Mouse (Mus musculus): Measurements from ENCODE around the gene Tnpo1. TPM values are rescaled to one million over a fixed set of nuclear protein-coding genes. Genes with fewer than 3 reads are reported as not detected.

Tnpo1 gene
- polyA plus RNA-seq (2012; rRNA removed) = 42.4 and 43.3 TPM in 2 replicates

DNA sequence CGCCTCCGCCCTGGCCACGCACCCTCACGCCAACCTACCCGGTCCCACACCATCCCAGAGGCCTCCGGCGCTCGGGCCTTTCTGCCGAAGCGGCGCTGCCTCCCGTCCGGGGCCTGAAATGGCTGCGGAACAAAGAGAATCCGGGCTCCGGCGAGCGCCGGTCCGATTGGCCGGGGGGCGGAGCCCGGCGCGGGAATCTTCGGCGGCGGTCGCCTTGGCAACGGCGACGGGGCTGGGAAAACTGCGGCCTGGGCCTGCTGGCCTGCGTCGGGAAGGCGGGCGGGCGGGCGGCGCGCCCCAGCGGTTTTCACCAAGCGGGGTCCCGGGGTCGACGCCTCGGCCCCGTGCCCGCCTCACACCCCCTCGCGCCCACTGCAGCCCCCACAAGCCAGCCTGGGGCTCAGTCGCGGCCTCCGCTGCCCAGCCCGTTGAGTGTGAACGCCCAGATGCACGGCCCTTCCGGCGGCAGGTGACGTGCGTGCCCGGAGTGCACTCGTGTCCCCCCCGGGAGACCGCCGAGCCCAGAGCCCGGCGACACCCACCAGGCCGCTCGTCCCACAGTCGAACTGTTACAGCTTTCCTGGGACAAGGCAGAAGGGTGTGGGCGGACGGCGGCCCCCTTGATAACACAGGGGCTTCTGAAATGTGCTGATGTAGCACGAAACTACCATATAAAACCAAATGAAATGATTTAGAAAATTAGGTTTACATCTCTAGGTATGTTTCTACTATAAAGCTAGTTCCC, at the start of gene Tnpo1:
Gene Tnpo1 (minus strand): TSS at position 172 of the 745 bp plus-strand sequence.
- no peak for DNase-seq (ENCODE audit: low read depth)

DNA sequence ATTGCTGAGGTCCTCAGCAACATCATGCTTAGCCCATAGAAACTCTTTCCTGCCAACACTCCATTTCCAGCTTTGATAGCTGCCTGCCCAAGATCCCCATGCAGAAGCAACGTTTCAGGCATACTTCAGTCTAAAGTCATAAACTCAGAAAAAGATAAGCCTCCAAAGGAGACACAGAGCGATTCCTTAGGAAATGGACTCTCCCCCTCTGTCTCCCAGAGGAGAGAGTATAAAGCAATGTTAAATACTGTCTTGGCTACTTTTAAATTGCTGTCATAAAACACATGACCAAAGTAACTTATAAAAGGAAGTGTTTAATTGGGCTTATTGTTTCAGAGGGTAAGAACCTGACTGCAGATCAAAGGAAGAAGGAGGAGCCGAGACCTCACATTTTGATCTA, 45.9 kb upstream of the Tnpo1 start:
- no peak for DNase-seq (ENCODE audit: low read depth)

DNA sequence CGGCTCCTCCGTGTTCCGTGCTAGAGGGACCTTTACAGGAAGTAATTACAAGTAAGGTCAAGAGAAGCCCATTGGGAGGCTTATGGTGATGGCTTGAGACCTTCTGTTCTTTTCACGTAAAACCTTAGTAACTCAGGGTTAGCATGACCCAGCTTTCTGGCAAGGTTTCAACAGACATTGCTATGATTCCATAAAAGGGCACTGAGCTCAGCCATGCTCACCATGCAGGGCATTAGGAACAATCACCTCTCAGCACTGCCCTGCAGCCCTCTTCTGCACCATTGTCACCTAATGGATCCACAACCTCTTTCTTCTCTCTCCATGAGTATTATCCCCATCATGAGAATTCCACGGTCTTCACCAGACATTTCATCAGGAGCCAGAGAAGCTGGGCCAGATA, 45.5 kb upstream of the Tnpo1 start:
- DNase-seq (ENCODE audit: low read depth) = no peak

DNA sequence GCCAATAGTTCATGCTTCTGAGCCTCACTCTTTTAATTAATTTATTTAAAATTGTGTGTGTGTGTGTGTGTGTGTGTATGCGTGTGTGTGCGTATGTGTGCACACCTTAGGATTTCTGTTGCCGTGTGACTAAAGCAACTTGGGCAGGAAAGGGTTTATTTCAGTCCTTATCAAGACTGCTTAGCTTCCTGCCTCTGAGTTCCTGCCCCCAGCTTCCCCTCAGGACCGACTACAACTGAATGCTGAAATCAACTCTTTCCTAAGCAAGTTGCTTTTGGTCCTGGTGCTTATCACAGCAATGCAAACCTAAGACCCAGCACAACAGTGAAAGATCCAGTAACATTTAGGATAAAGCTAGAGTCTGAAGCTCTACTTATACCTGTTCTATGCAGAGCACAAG, 42.3 kb upstream of the Tnpo1 start:
- DNase-seq (ENCODE audit: low read depth) = no peak

DNA sequence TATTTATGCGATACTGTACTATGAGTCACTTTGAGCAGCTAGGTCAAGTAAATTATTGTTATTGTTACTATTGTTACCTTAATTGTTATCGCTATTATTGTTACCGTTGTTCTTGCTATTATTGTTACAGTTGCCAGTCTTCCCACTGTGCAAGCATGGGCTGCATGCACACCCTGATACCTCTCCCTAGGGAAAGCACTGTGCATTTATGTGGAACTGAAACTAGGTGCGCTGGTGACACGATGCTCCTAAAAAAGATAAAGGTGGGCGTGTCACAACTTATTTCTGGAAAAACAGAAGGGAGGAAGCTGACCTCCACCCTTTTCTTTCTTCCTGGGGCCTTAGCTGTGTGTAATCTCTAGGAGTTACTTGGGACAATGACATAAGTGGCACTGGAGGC, 41.8 kb upstream of the Tnpo1 start:
- DNase-seq (ENCODE audit: low read depth) = no peak

DNA sequence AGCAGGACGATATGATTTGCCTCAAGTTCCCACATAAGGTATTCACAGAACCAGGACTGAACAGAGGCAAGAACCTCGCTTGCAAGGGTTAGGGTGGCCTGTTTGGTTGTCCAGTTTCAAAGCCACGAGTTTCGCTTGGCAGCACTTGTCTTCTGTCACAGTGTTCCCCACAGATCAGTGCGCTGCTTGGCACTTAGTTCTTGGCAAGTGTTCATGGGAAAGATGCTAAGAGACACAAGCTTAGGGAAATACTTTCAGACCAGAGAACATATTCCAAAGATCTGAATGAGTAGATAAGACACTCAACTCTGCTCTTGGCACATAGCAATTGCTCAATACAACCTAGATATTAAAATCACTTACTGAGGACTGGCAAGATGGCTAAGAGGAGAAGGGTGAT, 40.4 kb upstream of the Tnpo1 start:
- DNase-seq (ENCODE audit: low read depth) = peak; percentile 81

DNA sequence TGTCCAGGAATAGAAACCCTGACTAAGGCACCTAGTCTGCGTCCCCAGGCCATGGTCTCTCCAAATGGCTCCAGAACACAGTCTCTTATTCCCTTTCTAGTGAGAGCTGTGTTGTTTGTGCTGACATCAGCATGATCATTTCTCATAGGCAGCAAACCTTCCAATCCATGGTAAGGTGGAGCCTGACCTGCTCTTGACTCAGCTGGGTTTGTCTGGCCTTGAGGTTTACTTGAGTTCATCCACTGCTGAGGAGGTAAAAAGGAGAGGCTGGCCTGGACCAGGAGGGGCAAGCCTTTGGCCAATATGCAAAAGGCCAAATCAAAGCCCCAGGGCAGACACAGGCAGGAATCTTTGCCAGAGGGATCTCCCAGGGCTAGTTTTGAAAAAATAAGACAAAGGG, 37.4 kb upstream of the Tnpo1 start:
- DNase-seq (ENCODE audit: low read depth) = no peak

DNA sequence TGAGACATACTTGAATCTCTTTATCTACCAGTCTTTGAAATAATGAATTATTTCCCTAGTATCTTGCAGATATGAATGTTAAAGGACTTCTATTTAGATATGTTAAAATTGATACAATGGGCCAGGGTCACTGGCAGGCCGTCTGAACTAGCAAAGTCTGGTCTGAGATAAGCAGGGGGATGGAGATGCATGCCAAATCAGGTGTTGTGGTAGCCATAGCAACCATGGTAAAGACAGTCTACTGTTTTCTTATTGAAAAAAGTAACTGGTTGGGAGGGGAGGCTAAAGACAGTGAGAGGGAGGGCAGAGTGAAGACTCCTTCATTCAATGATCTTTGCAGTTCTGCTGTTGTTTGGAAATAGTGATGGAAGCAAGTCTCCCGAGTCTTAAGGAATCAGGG, 32.0 kb upstream of the Tnpo1 start:
- DNase-seq (ENCODE audit: low read depth) = no peak

DNA sequence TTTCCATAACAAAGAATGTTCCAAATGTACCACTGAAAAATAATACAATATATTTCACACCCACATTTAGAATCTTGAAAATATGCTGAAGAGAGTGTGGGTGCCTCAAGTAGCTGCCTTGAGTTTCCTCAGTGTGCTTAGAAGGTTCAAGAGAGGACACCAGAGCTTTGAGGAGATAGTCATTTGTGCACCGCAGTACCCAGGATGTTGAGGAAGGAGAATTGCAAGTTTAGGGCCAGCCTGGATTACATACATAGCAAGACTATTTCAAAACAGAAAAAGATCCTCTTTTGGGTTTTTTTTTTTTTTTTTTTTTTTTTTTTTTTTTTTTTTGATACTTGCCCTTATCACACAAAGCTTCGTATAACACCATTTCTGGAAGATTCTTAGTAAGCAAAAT, 30.0 kb upstream of the Tnpo1 start:
- DNase-seq (ENCODE audit: low read depth) = no peak

DNA sequence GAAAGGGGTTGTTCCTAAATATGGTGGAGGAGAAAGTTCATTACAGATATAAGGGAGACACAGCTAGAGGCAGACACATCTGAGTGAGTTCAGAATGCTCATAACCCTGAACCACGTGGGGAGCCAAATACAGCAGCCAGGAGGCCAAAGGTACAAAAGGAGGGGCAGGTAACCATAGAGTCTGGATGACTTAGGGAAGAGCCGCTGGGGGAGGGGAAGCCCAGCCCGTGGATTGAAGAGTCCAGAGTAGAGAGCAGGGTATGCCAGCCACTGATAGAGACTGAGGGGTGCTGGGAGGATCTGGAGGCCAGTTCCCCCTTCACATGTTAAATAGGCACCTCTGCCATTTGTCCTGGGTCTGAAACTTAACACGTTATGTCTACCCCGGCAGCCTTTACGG, 29.5 kb upstream of the Tnpo1 start:
- DNase-seq (ENCODE audit: low read depth) = no peak

DNA sequence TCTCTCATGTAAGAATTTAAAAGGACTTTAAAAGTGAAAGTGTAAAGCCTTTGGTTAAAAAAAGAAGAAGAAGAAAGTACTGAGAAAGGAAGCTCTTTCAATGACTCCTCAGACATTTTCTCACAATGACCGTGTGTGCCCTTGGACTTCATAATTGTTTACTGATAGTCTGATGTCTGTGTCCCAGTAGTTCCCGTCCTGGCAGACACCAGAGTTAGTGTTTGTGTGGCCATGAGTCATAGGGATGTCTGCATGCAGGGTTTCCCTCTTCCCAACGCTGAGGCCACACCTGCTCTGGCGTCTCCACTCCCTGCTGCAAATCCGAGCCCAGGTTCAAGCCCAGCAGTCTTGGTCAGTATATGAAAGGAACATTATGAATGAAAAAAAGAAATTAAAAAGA, 29.0 kb upstream of the Tnpo1 start:
- no peak for DNase-seq (ENCODE audit: low read depth)

DNA sequence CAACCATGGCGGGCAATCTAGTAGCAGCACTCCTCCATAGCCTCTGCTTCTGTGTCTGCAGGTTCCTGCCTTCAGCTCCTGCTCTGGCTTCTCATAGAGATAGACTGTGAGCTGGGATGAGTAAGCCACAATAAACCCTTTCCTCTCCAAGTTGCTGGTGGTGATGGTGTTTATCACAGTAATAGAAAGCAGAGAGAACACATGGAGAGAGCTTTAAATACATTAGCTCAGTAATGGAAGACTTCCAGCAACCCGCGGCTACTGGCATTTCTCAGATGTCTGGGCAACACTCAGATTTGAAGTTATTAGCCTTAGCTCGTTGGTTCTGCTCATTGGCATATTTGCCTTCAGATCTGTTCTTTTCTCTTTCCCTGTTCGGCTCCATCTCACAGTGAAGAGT, 27.6 kb upstream of the Tnpo1 start:
- DNase-seq (ENCODE audit: low read depth) = no peak

DNA sequence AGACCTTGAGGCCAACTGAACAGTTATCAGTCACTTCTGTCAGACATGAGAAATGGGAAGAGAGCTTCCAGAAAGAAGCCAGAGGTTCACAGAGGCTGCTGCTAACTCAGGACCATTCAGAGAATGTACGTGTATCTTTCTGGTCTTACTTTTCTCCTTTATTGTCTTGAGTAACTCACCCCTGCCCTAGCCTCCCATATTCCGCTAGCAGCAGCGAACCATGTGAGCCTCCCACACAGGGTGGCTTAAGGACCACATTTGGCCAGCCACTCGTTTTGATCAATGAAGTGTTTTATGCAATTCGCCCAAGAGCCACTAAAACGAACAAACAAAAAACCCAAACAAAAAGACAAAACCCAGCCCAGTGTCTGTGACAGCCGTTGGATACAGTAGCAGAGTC, 25.8 kb upstream of the Tnpo1 start:
- DNase-seq (ENCODE audit: low read depth) = no peak

DNA sequence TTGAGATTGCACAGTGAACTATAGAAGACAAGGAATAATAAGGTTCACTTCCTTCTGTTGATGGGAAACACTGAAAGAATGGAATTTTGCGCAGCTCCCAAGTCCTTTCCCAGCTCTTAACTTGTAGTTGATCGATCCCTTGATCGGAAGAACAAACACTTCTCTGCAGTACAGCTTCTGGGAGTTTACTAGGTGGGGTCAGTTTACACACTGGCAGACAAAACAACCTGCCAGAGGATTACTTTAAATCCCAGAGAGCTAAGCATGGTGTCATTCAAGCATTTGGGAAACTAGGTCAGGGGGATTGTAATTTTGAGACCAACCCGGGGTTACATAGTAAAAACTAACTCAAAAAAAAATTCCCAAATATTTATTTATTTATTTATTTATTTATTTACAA, 22.0 kb upstream of the Tnpo1 start:
- DNase-seq (ENCODE audit: low read depth) = no peak

DNA sequence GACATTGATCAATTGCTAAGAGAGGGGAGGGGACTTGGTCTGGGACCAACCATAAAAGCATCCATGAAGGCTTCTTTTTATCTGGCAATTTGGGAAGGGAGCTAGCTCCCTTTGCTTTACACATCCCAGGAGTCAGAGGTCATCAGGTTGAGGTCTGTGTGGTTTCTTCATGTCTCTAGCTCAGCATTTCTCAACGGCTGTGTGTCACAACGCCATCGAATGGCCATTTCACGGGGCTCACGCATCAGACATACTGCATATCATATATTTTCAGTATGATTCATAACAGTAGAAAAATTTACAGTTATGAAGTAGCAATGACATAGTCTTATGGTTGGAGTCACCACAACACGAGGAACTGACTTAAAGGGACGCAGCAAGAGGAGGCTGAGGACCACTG, 20.2 kb upstream of the Tnpo1 start:
- DNase-seq (ENCODE audit: low read depth) = no peak

DNA sequence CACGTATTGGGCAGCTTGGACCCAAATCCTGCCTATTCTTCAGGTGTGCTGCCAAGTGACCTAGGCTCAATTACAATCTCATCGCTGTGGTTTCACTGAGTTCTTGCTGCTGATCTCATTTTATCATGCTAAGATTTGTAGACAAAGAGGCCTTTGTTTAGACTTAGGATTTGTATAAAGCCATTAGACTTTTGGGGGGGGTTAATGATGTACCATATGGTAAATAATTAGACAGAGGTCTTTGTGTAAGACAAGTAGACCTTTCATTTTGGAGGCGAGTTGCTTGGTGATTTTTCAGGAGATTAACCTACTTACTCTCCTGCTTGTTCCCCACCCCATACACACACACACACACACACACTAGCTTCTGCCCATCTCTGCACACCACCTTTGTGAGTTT, 19.7 kb upstream of the Tnpo1 start:
- no peak for DNase-seq (ENCODE audit: low read depth)

DNA sequence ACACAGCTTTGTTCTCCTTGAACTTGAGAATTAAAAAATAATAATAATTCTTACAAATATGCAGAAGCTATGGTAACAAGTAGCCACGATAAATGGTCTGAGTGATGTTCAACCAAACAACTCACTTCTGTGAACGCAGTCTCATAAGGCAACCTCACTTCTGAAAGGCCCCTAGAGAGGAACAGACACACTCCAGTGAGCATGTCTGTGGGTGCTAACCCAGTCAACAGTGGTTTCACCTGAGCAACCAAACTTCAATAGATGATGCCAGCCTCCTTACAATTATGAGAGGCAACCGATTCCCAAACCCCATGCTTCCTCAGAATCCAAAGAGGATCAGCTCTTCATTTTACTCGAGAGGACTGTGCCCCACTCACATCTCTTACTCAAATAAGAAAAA, 19.2 kb upstream of the Tnpo1 start:
- no peak for DNase-seq (ENCODE audit: low read depth)

DNA sequence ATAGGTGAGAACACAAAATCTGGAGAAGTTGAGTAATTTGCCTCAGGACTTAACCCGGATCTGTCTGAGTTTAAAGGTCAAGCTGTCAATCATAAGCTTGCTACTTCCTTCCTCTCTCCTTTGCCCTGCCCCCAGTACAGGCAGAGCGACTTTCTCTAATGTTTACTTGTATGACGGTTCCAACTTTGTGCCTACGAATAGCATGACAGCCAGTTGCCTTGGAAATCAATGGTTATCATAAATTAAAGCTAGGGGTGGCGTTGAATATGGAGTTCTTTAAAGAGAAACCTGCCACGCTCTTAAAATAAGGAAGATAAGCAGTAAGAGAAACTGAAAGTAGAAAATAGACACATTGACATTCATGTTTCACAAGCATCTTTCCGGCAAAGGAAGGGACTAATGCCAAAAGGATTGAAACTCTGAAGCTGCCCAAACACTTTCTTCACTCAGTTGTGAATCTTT, 18.5 kb upstream of the Tnpo1 start:
- no peak for DNase-seq (ENCODE audit: low read depth)

DNA sequence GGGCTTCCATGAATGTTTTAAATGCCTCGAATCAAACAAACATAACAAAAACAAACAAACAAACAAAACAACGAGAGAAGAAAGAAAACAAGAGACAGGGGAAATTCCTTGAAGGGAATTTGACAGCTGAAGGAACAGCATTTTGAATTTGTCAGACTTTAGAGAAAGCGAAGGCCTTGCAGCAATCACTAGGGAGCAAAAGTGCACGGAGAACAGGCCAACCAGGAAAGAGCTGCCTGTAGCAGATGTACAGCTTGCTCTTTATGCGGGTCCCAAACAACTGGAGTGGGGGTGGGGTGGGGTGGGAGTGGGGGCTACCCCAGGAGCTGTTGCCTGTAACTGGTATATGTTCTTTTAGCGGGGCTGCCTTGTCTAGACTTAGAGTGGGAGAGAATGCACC, 16.2 kb upstream of the Tnpo1 start:
- no peak for DNase-seq (ENCODE audit: low read depth)

DNA sequence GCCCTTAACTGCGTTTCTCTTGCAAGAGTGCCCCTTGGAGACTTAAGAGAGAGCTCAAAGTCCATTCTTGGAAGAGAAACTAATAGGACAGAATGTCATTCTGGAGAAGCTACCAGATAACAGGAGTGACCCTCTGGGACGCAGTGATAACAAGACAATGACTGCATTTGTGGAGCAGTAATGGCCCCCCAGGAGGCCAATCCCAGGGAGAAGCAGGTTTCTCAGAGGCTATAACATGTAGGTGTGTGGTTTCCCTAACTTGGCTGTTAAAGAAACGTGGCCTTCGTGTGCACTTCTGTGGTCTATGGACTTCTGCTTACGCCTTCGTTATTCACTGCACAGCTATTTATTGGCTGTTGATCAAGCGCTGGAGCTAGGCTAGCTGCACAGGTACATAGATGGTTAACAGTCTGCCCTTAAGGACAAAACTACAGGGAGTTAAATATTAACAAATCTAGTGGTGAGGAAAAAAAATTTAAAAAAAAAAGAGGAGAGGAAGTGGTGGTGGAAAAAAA, 15.7 kb upstream of the Tnpo1 start:
- DNase-seq (ENCODE audit: low read depth) = no peak

DNA sequence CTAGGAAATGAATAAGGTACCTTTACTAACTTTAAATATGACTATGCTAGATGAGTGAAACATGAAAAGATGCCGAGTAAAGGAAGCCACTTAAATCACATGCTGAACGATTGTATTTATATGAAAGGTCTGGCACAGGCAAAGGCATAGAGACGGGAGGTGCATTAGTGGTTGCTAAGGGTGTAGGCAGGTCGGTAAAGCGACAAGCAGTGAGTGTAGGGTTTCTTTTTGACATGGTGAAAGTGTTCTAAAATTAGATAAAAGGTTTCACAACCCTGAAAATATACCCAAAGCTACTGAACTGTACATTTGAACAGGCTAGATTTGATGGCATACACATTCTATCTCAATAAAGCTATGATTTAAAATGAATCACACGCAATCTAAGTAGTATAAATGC, 10.9 kb upstream of the Tnpo1 start:
- DNase-seq (ENCODE audit: low read depth) = no peak

DNA sequence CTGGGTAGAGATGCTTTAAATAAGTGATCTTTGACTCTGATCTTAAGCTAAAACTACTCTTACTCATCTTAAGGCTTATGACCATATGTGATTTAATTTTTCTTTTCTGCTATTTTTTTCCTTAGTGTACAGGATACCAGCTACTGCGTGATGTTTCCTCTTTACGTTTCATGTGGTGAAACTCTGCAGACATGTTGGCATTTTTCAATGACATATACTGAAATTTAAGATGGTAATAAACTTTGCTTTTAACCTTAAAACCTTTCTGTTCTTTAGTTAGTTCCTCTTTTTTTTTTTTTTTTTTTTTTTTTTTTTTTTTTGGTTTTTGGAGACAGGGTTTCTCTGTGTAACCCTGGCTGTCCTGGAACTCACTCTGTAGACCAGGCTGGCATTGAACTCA, 2.7 kb upstream of the Tnpo1 start:
- no peak for DNase-seq (ENCODE audit: low read depth)

DNA sequence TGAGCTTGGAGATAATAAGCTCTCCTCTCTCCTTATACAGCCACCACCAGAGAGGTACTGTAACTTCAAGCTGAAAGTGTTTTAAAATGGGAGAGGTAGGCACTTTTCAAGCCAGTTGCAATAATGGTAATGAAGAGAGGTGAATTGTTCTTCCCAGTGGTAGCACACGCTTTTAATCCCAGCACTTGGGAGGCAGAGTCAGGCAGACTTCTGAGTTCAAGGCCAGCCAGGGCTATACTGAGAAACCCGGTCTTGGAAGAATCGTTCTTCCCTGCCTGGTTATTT, 716 bp upstream of the Tnpo1 start:
- DNase-seq (ENCODE audit: low read depth) = no peak

DNA sequence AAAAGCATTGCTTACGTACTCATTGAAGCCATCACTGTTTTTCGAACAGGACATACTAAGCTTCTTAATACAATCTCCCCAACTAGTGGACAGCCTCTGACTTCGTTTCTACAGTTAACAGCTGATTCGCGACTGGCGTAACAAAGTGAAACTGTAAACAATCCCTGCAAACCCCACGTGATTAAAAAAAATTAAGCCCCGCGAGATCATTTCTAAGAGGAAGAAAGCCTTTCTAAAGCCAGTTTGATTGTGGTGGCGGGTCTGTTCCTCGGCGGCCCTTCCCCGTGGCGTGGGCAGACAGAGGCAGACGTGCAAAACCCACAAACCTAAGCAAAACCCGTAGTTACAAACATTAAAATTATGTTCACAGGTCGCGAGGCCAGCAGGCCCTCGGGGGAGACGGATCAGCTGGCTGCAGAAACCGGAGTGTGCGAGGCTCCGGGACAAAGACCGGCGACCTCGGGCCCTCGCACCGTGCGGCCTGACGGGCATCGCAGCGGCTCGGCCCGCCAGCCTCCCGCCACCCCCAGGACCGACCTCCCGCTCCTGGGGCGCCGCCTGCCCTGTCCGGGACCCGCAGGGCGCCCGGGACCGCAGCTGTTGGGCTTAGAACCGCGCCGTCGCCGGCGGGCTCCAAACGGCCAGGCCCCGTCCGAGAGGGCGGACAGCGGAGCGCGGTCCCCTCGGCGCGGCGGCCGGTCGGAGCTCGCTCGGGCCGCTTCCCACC, 535 bp downstream of the Tnpo1 start:
- no peak for DNase-seq (ENCODE audit: low read depth)
